Mouse (Mus musculus): Measurements from ENCODE around the gene Lmtk3. TPM values are rescaled to one million over a fixed set of nuclear protein-coding genes. Genes with fewer than 3 reads are reported as not detected.

The Lmtk3 gene
- polyA plus RNA-seq (2014; fragmentation: Nextera tagmentation; extraction: Ambion mirVana) = 0.67 and 1.5 TPM in 2 replicates

GRCm38 (mm10) chr7:45783511-45784091 lies at the start of gene Lmtk3:
Gene Lmtk3, plus strand, starts transcription at chr7:45783738.
- Histone ChIP-seq H3K4me2 (ENCODE audit: low read depth, low read length) (peak within 1 kb of the TSS; percentile 90), H3K27me3 (replicated peaks; ENCODE audit: control insufficient read depth, insufficient read depth, low read length) (no peaks in the 10 kb centered on the region), H3K4me1 (ENCODE audit: control insufficient read depth, insufficient read depth, low read length) (peaks cover 19% of the 10 kb centered on the region), H3K36me3 (ENCODE audit: control insufficient read depth, insufficient read depth, low read length) (no peaks in the 10 kb centered on the region), H3K27ac (replicated peaks; ENCODE audit: low read depth, low read length) (no peak within 1 kb of the TSS; the same call in 1 of the 2 replicates), H3K4me3 (ENCODE audit: low read depth, low read length) (peak within 1 kb of the TSS; percentile 74), H3K9me3 (ENCODE audit: control insufficient read depth, low read length) (no peaks in the 10 kb centered on the region), H3K9ac (ENCODE audit: low read depth, low read length) (peak within 1 kb of the TSS; percentile 70)
- DNase-seq (ENCODE audit: low spot score) (peak; percentile 81), ATAC-seq (ENCODE audit: low read depth) (peak; percentile 48)
- under 1% methylated on average over 38 of the region's 38 CpGs for WGBS

GRCm38 (mm10) chr7:45739162-45739763 lies 44.3 kb upstream of the Lmtk3 start:
- Histone ChIP-seq H3K36me3 (ENCODE audit: control insufficient read depth, insufficient read depth, low read length) (no peaks in the 10 kb centered on the region), H3K4me2 (ENCODE audit: low read depth, low read length) (no peak overlapping the region), H3K4me3 (ENCODE audit: low read depth, low read length) (no peak overlapping the region), H3K9me3 (ENCODE audit: control insufficient read depth, low read length) (no peaks in the 10 kb centered on the region), H3K27ac (replicated peaks; ENCODE audit: low read depth, low read length) (no peak overlapping the region), H3K9ac (ENCODE audit: low read depth, low read length) (no peak overlapping the region), H3K4me1 (ENCODE audit: control insufficient read depth, insufficient read depth, low read length) (no peaks in the 10 kb centered on the region), H3K27me3 (replicated peaks; ENCODE audit: control insufficient read depth, insufficient read depth, low read length) (no peaks in the 10 kb centered on the region)
- DNase-seq (ENCODE audit: low spot score) (peak; percentile 93), ATAC-seq (ENCODE audit: low read depth) (peak; percentile 89)
- 10% methylated on average over 9 of the region's 9 CpGs for WGBS

- no peak overlapping the region for H3K4me2 ChIP-seq (ENCODE audit: low read depth, low read length)
- no peaks in the 10 kb centered on the region for H3K4me1 ChIP-seq (ENCODE audit: control insufficient read depth, insufficient read depth, low read length)
- no peak for ATAC-seq (ENCODE audit: low read depth)
- no peak overlapping the region for H3K9ac ChIP-seq (ENCODE audit: low read depth, low read length)
- no peaks in the 10 kb centered on the region for H3K9me3 ChIP-seq (ENCODE audit: control insufficient read depth, low read length)
- 61% methylated on average over 10 of the region's 10 CpGs for WGBS
- no peak overlapping the region for H3K27ac ChIP-seq (replicated peaks; ENCODE audit: low read depth, low read length)
- DNase-seq (ENCODE audit: low spot score) = no peak
- no peaks in the 10 kb centered on the region for H3K36me3 ChIP-seq (ENCODE audit: control insufficient read depth, insufficient read depth, low read length)
- H3K4me3 ChIP-seq (ENCODE audit: low read depth, low read length) = no peak overlapping the region
- no peaks in the 10 kb centered on the region for H3K27me3 ChIP-seq (replicated peaks; ENCODE audit: control insufficient read depth, insufficient read depth, low read length)
These were observed 43.7 kb upstream of the Lmtk3 start for GRCm38 (mm10) chr7:45739820-45740219.

- H3K27ac ChIP-seq (replicated peaks; ENCODE audit: low read depth, low read length) = no peak overlapping the region
- 87% methylated on average over 12 of the region's 12 CpGs for WGBS
- no peak overlapping the region; the same call in 1 of the 2 replicates for H3K4me3 ChIP-seq (ENCODE audit: low read depth, low read length)
- H3K9ac ChIP-seq (ENCODE audit: low read depth, low read length) = no peak overlapping the region
- no peaks in the 10 kb centered on the region for H3K36me3 ChIP-seq (ENCODE audit: control insufficient read depth, insufficient read depth, low read length)
- H3K27me3 ChIP-seq (replicated peaks; ENCODE audit: control insufficient read depth, insufficient read depth, low read length) = no peaks in the 10 kb centered on the region
- DNase-seq (ENCODE audit: low spot score) = no peak
- H3K9me3 ChIP-seq (ENCODE audit: control insufficient read depth, low read length) = no peaks in the 10 kb centered on the region
- no peaks in the 10 kb centered on the region for H3K4me1 ChIP-seq (ENCODE audit: control insufficient read depth, insufficient read depth, low read length)
- peak overlapping the region; percentile 54; the same call in 1 of the 2 replicates for H3K4me2 ChIP-seq (ENCODE audit: low read depth, low read length)
- no peak for ATAC-seq (ENCODE audit: low read depth)
These were observed 42.2 kb upstream of the Lmtk3 start for GRCm38 (mm10) chr7:45741308-45741707.

- ATAC-seq (ENCODE audit: low read depth) (peak; percentile 42; the same call in 1 of the 2 replicates), DNase-seq (ENCODE audit: low spot score) (no peak)
- Histone ChIP-seq H3K4me1 (ENCODE audit: control insufficient read depth, insufficient read depth, low read length) (no peaks in the 10 kb centered on the region), H3K27ac (replicated peaks; ENCODE audit: low read depth, low read length) (no peak overlapping the region), H3K9me3 (ENCODE audit: control insufficient read depth, low read length) (no peaks in the 10 kb centered on the region), H3K27me3 (replicated peaks; ENCODE audit: control insufficient read depth, insufficient read depth, low read length) (no peaks in the 10 kb centered on the region), H3K36me3 (ENCODE audit: control insufficient read depth, insufficient read depth, low read length) (no peaks in the 10 kb centered on the region), H3K4me2 (ENCODE audit: low read depth, low read length) (peak overlapping the region; percentile 54), H3K9ac (ENCODE audit: low read depth, low read length) (peak overlapping the region; percentile 46), H3K4me3 (ENCODE audit: low read depth, low read length) (peak overlapping the region; percentile 31)
- 30% methylated on average over 11 of the region's 11 CpGs for WGBS
These were observed 41.8 kb upstream of the Lmtk3 start for GRCm38 (mm10) chr7:45741777-45742176.

GRCm38 (mm10) chr7:45742338-45742737 lies 41.2 kb upstream of the Lmtk3 start:
- H3K36me3 ChIP-seq (ENCODE audit: control insufficient read depth, insufficient read depth, low read length) = no peaks in the 10 kb centered on the region
- H3K9me3 ChIP-seq (ENCODE audit: control insufficient read depth, low read length) = no peaks in the 10 kb centered on the region
- peak overlapping the region; percentile 46; the same call in 1 of the 2 replicates for H3K9ac ChIP-seq (ENCODE audit: low read depth, low read length)
- H3K27ac ChIP-seq (replicated peaks; ENCODE audit: low read depth, low read length) = no peak overlapping the region
- no peaks in the 10 kb centered on the region for H3K27me3 ChIP-seq (replicated peaks; ENCODE audit: control insufficient read depth, insufficient read depth, low read length)
- no peaks in the 10 kb centered on the region for H3K4me1 ChIP-seq (ENCODE audit: control insufficient read depth, insufficient read depth, low read length)
- WGBS = 41% methylated on average over 19 of the region's 19 CpGs
- no peak for ATAC-seq (ENCODE audit: low read depth)
- H3K4me2 ChIP-seq (ENCODE audit: low read depth, low read length) = peak overlapping the region; percentile 54
- DNase-seq (ENCODE audit: low spot score) = no peak
- peak overlapping the region; percentile 31 for H3K4me3 ChIP-seq (ENCODE audit: low read depth, low read length)

- Histone ChIP-seq H3K9ac (ENCODE audit: low read depth, low read length) (no peak overlapping the region), H3K4me1 (ENCODE audit: control insufficient read depth, insufficient read depth, low read length) (no peaks in the 10 kb centered on the region), H3K36me3 (ENCODE audit: control insufficient read depth, insufficient read depth, low read length) (no peaks in the 10 kb centered on the region), H3K9me3 (ENCODE audit: control insufficient read depth, low read length) (no peaks in the 10 kb centered on the region), H3K27ac (replicated peaks; ENCODE audit: low read depth, low read length) (no peak overlapping the region), H3K4me3 (ENCODE audit: low read depth, low read length) (no peak overlapping the region), H3K27me3 (replicated peaks; ENCODE audit: control insufficient read depth, insufficient read depth, low read length) (no peaks in the 10 kb centered on the region), H3K4me2 (ENCODE audit: low read depth, low read length) (no peak overlapping the region)
- 41% methylated on average over 2 of the region's 2 CpGs for whole genome bisulfite sequencing
- DNase-seq (ENCODE audit: low spot score) = peak; percentile 52
- ATAC-seq (ENCODE audit: low read depth) = no peak
These were observed 39.2 kb upstream of the Lmtk3 start for GRCm38 (mm10) chr7:45744387-45744786.

- Histone ChIP-seq H3K27me3 (replicated peaks; ENCODE audit: control insufficient read depth, insufficient read depth, low read length) (no peaks in the 10 kb centered on the region), H3K4me2 (ENCODE audit: low read depth, low read length) (no peak overlapping the region), H3K9me3 (ENCODE audit: control insufficient read depth, low read length) (no peaks in the 10 kb centered on the region), H3K27ac (replicated peaks; ENCODE audit: low read depth, low read length) (no peak overlapping the region), H3K4me3 (ENCODE audit: low read depth, low read length) (no peak overlapping the region), H3K4me1 (ENCODE audit: control insufficient read depth, insufficient read depth, low read length) (no peaks in the 10 kb centered on the region), H3K9ac (ENCODE audit: low read depth, low read length) (no peak overlapping the region), H3K36me3 (ENCODE audit: control insufficient read depth, insufficient read depth, low read length) (no peaks in the 10 kb centered on the region)
- ATAC-seq (ENCODE audit: low read depth) (no peak), DNase-seq (ENCODE audit: low spot score) (no peak)
- 65% methylated on average over 6 of the region's 6 CpGs for WGBS
These were observed 37.0 kb upstream of the Lmtk3 start for GRCm38 (mm10) chr7:45746518-45746917.

- DNase-seq (ENCODE audit: low spot score) (no peak), ATAC-seq (ENCODE audit: low read depth) (no peak)
- H3K36me3 ChIP-seq (ENCODE audit: control insufficient read depth, insufficient read depth, low read length) = no peaks in the 10 kb centered on the region
- no peak overlapping the region for H3K27ac ChIP-seq (replicated peaks; ENCODE audit: low read depth, low read length)
- no peak overlapping the region for H3K4me2 ChIP-seq (ENCODE audit: low read depth, low read length)
- no peaks in the 10 kb centered on the region for H3K4me1 ChIP-seq (ENCODE audit: control insufficient read depth, insufficient read depth, low read length)
- no peaks in the 10 kb centered on the region for H3K9me3 ChIP-seq (ENCODE audit: control insufficient read depth, low read length)
- no peaks in the 10 kb centered on the region for H3K27me3 ChIP-seq (replicated peaks; ENCODE audit: control insufficient read depth, insufficient read depth, low read length)
- H3K4me3 ChIP-seq (ENCODE audit: low read depth, low read length) = no peak overlapping the region
- H3K9ac ChIP-seq (ENCODE audit: low read depth, low read length) = no peak overlapping the region
- 85% methylated on average over 5 of the region's 5 CpGs for WGBS
These were observed 36.1 kb upstream of the Lmtk3 start for GRCm38 (mm10) chr7:45747450-45747849.

Data from embryonic facial prominence, embryonic 14.5 days (tissue).